Mouse (Mus musculus): Measurements from ENCODE around the gene Cep97.

DNA sequence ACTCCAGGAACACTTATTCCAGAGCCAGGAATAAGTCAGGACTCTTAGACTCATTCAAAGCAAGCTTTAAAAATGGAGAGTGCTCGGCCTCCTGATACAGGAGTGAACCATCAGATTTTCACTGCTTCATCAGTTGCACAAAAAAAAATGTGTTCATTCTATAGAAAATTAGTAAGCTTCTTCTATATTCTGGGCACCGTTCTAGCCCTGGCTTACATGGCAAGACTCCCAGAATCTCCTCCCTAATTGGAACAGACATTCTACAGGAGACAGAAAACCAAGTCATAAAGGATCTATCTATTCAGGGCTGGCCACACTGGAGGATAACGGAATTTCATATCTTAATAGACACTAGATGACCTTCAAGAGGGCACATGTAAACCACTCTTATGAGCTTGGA, 73.6 kb downstream of the Cep97 start:
- TF ChIP-seq ZC3H11A (IDR thresholded peaks at IDR 0.05; ENCODE audit: borderline replicate concordance, low read depth, low read length) (no peak), MAFK (IDR thresholded peaks at IDR 0.05; ENCODE audit: insufficient read depth, low read depth, low read length) (no peak), CHD2 (IDR thresholded peaks at IDR 0.05; ENCODE audit: low read depth, low read length) (no peak), HCFC1 (IDR thresholded peaks at IDR 0.05; ENCODE audit: borderline replicate concordance, insufficient read depth, low read length) (no peak)

Measured in ES-E14 (cell line).